Mouse (Mus musculus) E14TG2a.4 (cell line): ENCODE measurements at regions not wholly inside any gene's neighbourhood (a gene's known extent, or its start where the extent isn't known, plus 50 kb on each side); places are given as distances from the start of the nearest gene placed in this dataset.

Source experiments
- H3K27me3 ChIP-seq: 2 replicates; pipeline ENCODE4 v1.6.1; 2014; ENCODE audit warnings: low read length, control low read depth; ENCODE audit not compliant: insufficient read depth
- H3K36me3 ChIP-seq: 2 replicates; pipeline ENCODE4 v1.6.1; 2014; ENCODE audit warnings: low read length, control low read depth; ENCODE audit not compliant: insufficient read depth
- H3K4me1 ChIP-seq: replicated peaks from 2 replicates; pipeline ENCODE4 v1.6.1; 2014; ENCODE audit warnings: low read depth, low read length, control low read depth
- H3K4me3 ChIP-seq: replicated peaks from 2 replicates; pipeline ENCODE4 v1.5.1; 2014; ENCODE audit warnings: mild to moderate bottlenecking, low read length
- H3K9me3 ChIP-seq: 2 replicates; pipeline ENCODE4 v1.6.1; 2014; ENCODE audit warnings: low read length, control low read depth
- CTCF ChIP-seq: conservative IDR thresholded peaks from 2 replicates; pipeline ENCODE4 v1.5.1; 2014; ENCODE audit warnings: low read length
- NANOG ChIP-seq: IDR thresholded peaks from 2 replicates; pipeline ENCODE4 v1.6.1; 2014; ENCODE audit warnings: borderline replicate concordance, low read length, mixed read lengths
- POU5F1 ChIP-seq: IDR thresholded peaks from 2 replicates; pipeline ENCODE4 v1.6.1; 2014; ENCODE audit warnings: low read length, borderline replicate concordance

GRCm38 (mm10) chr1:21132340-21132739 is 53.3 kb upstream of the Tram2 start:
- no peak for TF ChIP-seq POU5F1
- no peak for TF ChIP-seq NANOG
- Histone ChIP-seq H3K36me3 (no peaks in the 10 kb centered on the region), H3K4me1 (no peaks in the 10 kb centered on the region), H3K9me3 (peaks cover 16% of the 10 kb centered on the region), H3K27me3 (no peaks in the 10 kb centered on the region), H3K4me3 (no peak overlapping the region)

GRCm38 (mm10) chr1:21146961-21147360 is 67.9 kb upstream of the Tram2 start:
- Histone ChIP-seq H3K4me3 (no peak overlapping the region), H3K9me3 (peaks cover 6% of the 10 kb centered on the region), H3K36me3 (no peaks in the 10 kb centered on the region), H3K27me3 (no peaks in the 10 kb centered on the region), H3K4me1 (no peaks in the 10 kb centered on the region)
- TF ChIP-seq NANOG (no peak), CTCF (no peak), POU5F1 (no peak)

DNA sequence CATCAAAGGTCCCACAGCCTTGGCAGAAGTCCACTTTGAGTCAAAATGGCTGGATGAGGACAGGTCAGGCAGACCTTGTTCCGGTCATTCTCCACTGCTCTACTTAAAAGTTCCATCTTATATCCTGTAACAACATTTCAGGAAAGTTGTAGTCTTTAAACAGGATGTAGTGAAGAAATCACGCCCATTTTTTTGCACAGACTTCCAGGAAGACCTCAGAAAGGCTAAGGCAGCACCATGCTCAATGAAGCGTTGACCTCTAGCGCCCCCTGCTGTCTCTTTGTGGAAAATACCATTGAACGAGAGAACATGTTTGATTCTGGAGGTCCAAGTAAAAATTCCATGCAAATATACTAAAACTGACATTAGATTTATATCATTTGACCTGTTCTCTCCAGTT is 56.6 kb upstream of the Tmem14a start:
- H3K36me3 ChIP-seq: no peaks in the 10 kb centered on the region
- peaks cover 14% of the 10 kb centered on the region for H3K4me1 ChIP-seq
- H3K9me3 ChIP-seq: no peaks in the 10 kb centered on the region
- H3K4me3 ChIP-seq: no peak overlapping the region
- TF ChIP-seq POU5F1: no peak
- peak; percentile 84 for TF ChIP-seq CTCF
- TF ChIP-seq NANOG: no peak
- H3K27me3 ChIP-seq: peaks cover 11% of the 10 kb centered on the region

DNA sequence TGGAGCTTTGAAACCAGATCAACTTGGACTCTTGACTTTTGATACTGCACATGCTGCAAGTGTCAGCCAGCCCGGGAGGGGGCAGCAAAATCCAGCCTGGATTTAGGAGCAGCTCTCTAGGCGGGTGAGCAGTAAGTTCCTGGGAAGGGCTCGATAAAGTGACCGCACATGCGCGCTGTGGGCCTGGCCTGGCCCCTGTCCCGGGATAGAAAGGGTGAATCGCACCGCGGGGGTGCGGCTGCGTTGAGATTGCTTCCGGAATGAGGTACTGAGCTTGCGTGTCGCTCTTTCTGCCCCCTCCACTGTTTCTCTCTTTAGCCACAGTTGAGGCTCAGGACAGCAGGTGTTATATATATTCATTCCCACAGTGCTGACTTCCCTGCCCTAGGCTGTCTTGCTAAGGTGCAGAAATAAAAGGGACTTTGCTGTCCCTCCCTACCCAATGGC is 52.1 kb upstream of the Tmem14a start:
- Histone ChIP-seq H3K4me1 (peaks cover 19% of the 10 kb centered on the region), H3K27me3 (peaks cover 11% of the 10 kb centered on the region), H3K9me3 (no peaks in the 10 kb centered on the region), H3K36me3 (no peaks in the 10 kb centered on the region), H3K4me3 (peak overlapping the region; percentile 64)
- no peak for TF ChIP-seq POU5F1
- no peak for TF ChIP-seq NANOG
- TF ChIP-seq CTCF: peak; percentile 81

- no peaks in the 10 kb centered on the region for H3K9me3 ChIP-seq
- TF ChIP-seq CTCF (no peak), NANOG (no peak), POU5F1 (no peak)
- H3K4me3 ChIP-seq: peak overlapping the region; percentile 64
- H3K27me3 ChIP-seq: peaks cover 11% of the 10 kb centered on the region
- H3K36me3 ChIP-seq: no peaks in the 10 kb centered on the region
- peaks cover 19% of the 10 kb centered on the region for H3K4me1 ChIP-seq
These were observed 51.6 kb upstream of the Tmem14a start for GRCm38 (mm10) chr1:21166762-21167161.
